Mouse (Mus musculus) liver, adult 2 months (tissue): ENCODE data around the gene Hlcs. TPM values are rescaled to one million over a fixed set of nuclear protein-coding genes. Genes with fewer than 3 reads are reported as not detected.

Experiments used
- DNase-seq: peaks from one replicate; pipeline ENCODE4 v3.0.0-alpha.2; 2011; ENCODE audit warnings: low read depth, low spot score; ENCODE audit errors: extremely low read depth
- H3K27ac ChIP-seq: fragments of 200-500 bp; replicated peaks from 2 replicates; pipeline ENCODE4 v1.5.1; 2012; ENCODE audit warnings: low read depth, mild to moderate bottlenecking, control low read depth, inconsistent platforms, low read length; ENCODE audit not compliant: insufficient read depth
- H3K27me3 ChIP-seq: fragments of 200-500 bp; 2 replicates; pipeline ENCODE4 v1.6.1; 2012; ENCODE audit warnings: mild to moderate bottlenecking, moderate library complexity, low read length, inconsistent platforms; ENCODE audit not compliant: control insufficient read depth, insufficient read depth
- H3K36me3 ChIP-seq: fragments of 200-500 bp; 2 replicates; pipeline ENCODE4 v1.6.1; 2012; ENCODE audit warnings: low read length, inconsistent platforms; ENCODE audit not compliant: control insufficient read depth, insufficient read depth
- H3K4me1 ChIP-seq: fragments of 200-500 bp; 2 replicates; pipeline ENCODE4 v1.6.1; 2011; ENCODE audit warnings: low read length; ENCODE audit not compliant: control insufficient read depth, insufficient read depth
- H3K4me3 ChIP-seq: fragments of 200-500 bp; 2 replicates; pipeline ENCODE4 v1.5.1; 2011; ENCODE audit warnings: low read depth, mild to moderate bottlenecking, control low read depth, low read length, moderate library complexity; ENCODE audit not compliant: insufficient read depth
- H3K79me2 ChIP-seq: fragments of 200-500 bp; 2 replicates; pipeline ENCODE4 v1.6.1; 2012; ENCODE audit warnings: inconsistent platforms, mild to moderate bottlenecking, low read length, moderate library complexity; ENCODE audit not compliant: control insufficient read depth, insufficient read depth
- H3K9ac ChIP-seq: fragments of 200-500 bp; 2 replicates; pipeline ENCODE4 v1.6.1; 2012; ENCODE audit warnings: low read depth, mild to moderate bottlenecking, control low read depth, inconsistent platforms, low read length
- CTCF ChIP-seq: fragments of 200-500 bp; IDR thresholded peaks from 2 replicates; pipeline ENCODE4 v1.5.1; 2011; ENCODE audit warnings: low read depth, low read length, control low read depth
- POLR2A ChIP-seq: fragments of 200-500 bp; IDR thresholded peaks from 2 replicates; pipeline ENCODE4 v1.6.1; 2011; ENCODE audit warnings: low read length, control low read depth; ENCODE audit not compliant: insufficient read depth; ENCODE audit errors: extremely low read depth
- WGBS: fragments of 180-500 bp; shearing (Covaris S2); methylation state at CpG from one replicate; pipeline ENCODE4 v1.1.7; 2018; 5-methylcytosine and 5-hydroxymethylcytosine counted together
- polyA plus RNA-seq: library from polyadenylated mRNA; depleted of rRNA; stranded (reverse); fragments of >200 nt; gene quantifications from 2 replicates; pipeline ENCODE4 v1.2.3, GENCODE M21; 2012
- total RNA-seq: library from RNA; depleted of rRNA; stranded (reverse); fragments of >200 nt; gene quantifications from 2 replicates; pipeline ENCODE4 v1.2.3, GENCODE M21; 2014

The Hlcs gene
- total and polyA plus RNA-seq, 2 experiments, result 6.0 to 7.2 TPM

GRCm38 (mm10) chr16:94208826-94209225, 104.5 kb downstream of the Hlcs start:
- no peak for DNase-seq
- Histone ChIP-seq H3K4me1 (peaks cover 6% of the 10 kb centered on the region), H3K36me3 (no peaks in the 10 kb centered on the region), H3K4me3 (no peak overlapping the region), H3K27me3 (no peaks in the 10 kb centered on the region), H3K27ac (no peak overlapping the region), H3K79me2 (no peaks in the 10 kb centered on the region), H3K9ac (no peak overlapping the region)
- 90% methylated on average over 10 of the region's 10 CpGs for WGBS
- TF ChIP-seq CTCF, result no peak
- TF ChIP-seq POLR2A, result no peak

- 92% methylated on average over 6 of the region's 6 CpGs for whole genome bisulfite sequencing
- H3K27ac ChIP-seq, result no peak overlapping the region
- H3K79me2 ChIP-seq, result no peaks in the 10 kb centered on the region
- no peak for DNase-seq
- H3K36me3 ChIP-seq, result no peaks in the 10 kb centered on the region
- H3K4me3 ChIP-seq, result no peak overlapping the region
- no peak for TF ChIP-seq POLR2A
- TF ChIP-seq CTCF, result no peak
- no peaks in the 10 kb centered on the region for H3K27me3 ChIP-seq
- peaks cover 6% of the 10 kb centered on the region for H3K4me1 ChIP-seq
- H3K9ac ChIP-seq, result no peak overlapping the region
These were observed 105.2 kb downstream of the Hlcs start for GRCm38 (mm10) chr16:94208152-94208551.

GRCm38 (mm10) chr16:94205528-94206484, 107.6 kb downstream of the Hlcs start:
- no peaks in the 10 kb centered on the region for H3K79me2 ChIP-seq
- TF ChIP-seq CTCF (no peak), POLR2A (no peak)
- H3K4me3 ChIP-seq, result no peak overlapping the region
- 62% methylated on average over 26 of the region's 26 CpGs for WGBS
- peak; percentile 31 for DNase-seq
- no peaks in the 10 kb centered on the region for H3K36me3 ChIP-seq
- H3K9ac ChIP-seq, result no peak overlapping the region
- H3K4me1 ChIP-seq, result peaks cover 6% of the 10 kb centered on the region
- no peaks in the 10 kb centered on the region for H3K27me3 ChIP-seq
- H3K27ac ChIP-seq, result no peak overlapping the region

- no peak overlapping the region for H3K9ac ChIP-seq
- 66% methylated on average over 5 of the region's 5 CpGs for WGBS
- no peak overlapping the region for H3K4me3 ChIP-seq
- no peaks in the 10 kb centered on the region for H3K36me3 ChIP-seq
- no peaks in the 10 kb centered on the region for H3K27me3 ChIP-seq
- H3K27ac ChIP-seq, result no peak overlapping the region
- no peak for DNase-seq
- H3K4me1 ChIP-seq, result no peaks in the 10 kb centered on the region
- H3K79me2 ChIP-seq, result no peaks in the 10 kb centered on the region
- TF ChIP-seq POLR2A (no peak), CTCF (no peak)
These were observed 112.0 kb downstream of the Hlcs start for GRCm38 (mm10) chr16:94201387-94201786.

GRCm38 (mm10) chr16:94195913-94196312, 117.5 kb downstream of the Hlcs start:
- no peaks in the 10 kb centered on the region for H3K4me1 ChIP-seq
- TF ChIP-seq CTCF, result no peak
- TF ChIP-seq POLR2A, result no peak
- H3K27ac ChIP-seq, result no peak overlapping the region
- no peak overlapping the region for H3K9ac ChIP-seq
- H3K27me3 ChIP-seq, result no peaks in the 10 kb centered on the region
- no peak overlapping the region for H3K4me3 ChIP-seq
- H3K79me2 ChIP-seq, result no peaks in the 10 kb centered on the region
- H3K36me3 ChIP-seq, result no peaks in the 10 kb centered on the region
- WGBS, result 73% methylated on average over 5 of the region's 5 CpGs
- peak; percentile 2 for DNase-seq
